Mouse (Mus musculus) E14TG2a.4 (cell line): ENCODE results near the gene 2700049A03Rik.

Experiments
- H3K27me3 ChIP-seq: 2 replicates; pipeline ENCODE4 v1.6.1; 2014; ENCODE audit warnings: low read length, control low read depth; ENCODE audit not compliant: insufficient read depth
- H3K36me3 ChIP-seq: 2 replicates; pipeline ENCODE4 v1.6.1; 2014; ENCODE audit warnings: low read length, control low read depth; ENCODE audit not compliant: insufficient read depth
- H3K4me1 ChIP-seq: replicated peaks from 2 replicates; pipeline ENCODE4 v1.6.1; 2014; ENCODE audit warnings: low read depth, low read length, control low read depth
- H3K4me3 ChIP-seq: replicated peaks from 2 replicates; pipeline ENCODE4 v1.5.1; 2014; ENCODE audit warnings: mild to moderate bottlenecking, low read length
- H3K9me3 ChIP-seq: 2 replicates; pipeline ENCODE4 v1.6.1; 2014; ENCODE audit warnings: low read length, control low read depth
- CTCF ChIP-seq: conservative IDR thresholded peaks from 2 replicates; pipeline ENCODE4 v1.5.1; 2014; ENCODE audit warnings: low read length
- NANOG ChIP-seq: IDR thresholded peaks from 2 replicates; pipeline ENCODE4 v1.6.1; 2014; ENCODE audit warnings: borderline replicate concordance, low read length, mixed read lengths
- POU5F1 ChIP-seq: IDR thresholded peaks from 2 replicates; pipeline ENCODE4 v1.6.1; 2014; ENCODE audit warnings: low read length, borderline replicate concordance

Gene 2700049A03Rik

GRCm38 (mm10) chr12:71264211-71264610 is 127.6 kb downstream of the 2700049A03Rik start:
- TF ChIP-seq CTCF (no peak), NANOG (no peak), POU5F1 (no peak)
- Histone ChIP-seq H3K4me3 (no peak overlapping the region), H3K4me1 (peaks cover 20% of the 10 kb centered on the region), H3K9me3 (peaks cover 17% of the 10 kb centered on the region), H3K36me3 (0 out of 2 replicates have a peak, but pooled peaks cover 5% of the 10 kb centered on the region), H3K27me3 (no peaks in the 10 kb centered on the region)

- Histone ChIP-seq H3K4me1 (peaks cover 35% of the 10 kb centered on the region), H3K9me3 (peaks cover 19% of the 10 kb centered on the region), H3K27me3 (no peaks in the 10 kb centered on the region), H3K36me3 (0 out of 2 replicates have a peak, but pooled peaks cover 5% of the 10 kb centered on the region), H3K4me3 (peak overlapping the region; percentile 43)
- no peak for TF ChIP-seq CTCF
- TF ChIP-seq NANOG: no peak
- no peak for TF ChIP-seq POU5F1
Observed at GRCm38 (mm10) chr12:71269367-71269766, 132.7 kb downstream of the 2700049A03Rik start.

GRCm38 (mm10) chr12:71271131-71271530 is 134.5 kb downstream of the 2700049A03Rik start:
- TF ChIP-seq POU5F1 (no peak), NANOG (no peak), CTCF (no peak)
- peaks cover 26% of the 10 kb centered on the region for H3K9me3 ChIP-seq

GRCm38 (mm10) chr12:71274519-71275237 is 138.0 kb downstream of the 2700049A03Rik start:
- no peaks in the 10 kb centered on the region for H3K36me3 ChIP-seq

More at GRCm38 (mm10) chr12:71271131-71271530, 134.5 kb downstream of the 2700049A03Rik start:
- H3K36me3 ChIP-seq: 0 out of 2 replicates have a peak, but pooled peaks cover 3% of the 10 kb centered on the region
- H3K4me1 ChIP-seq: peaks cover 35% of the 10 kb centered on the region
- no peak overlapping the region for H3K4me3 ChIP-seq
- no peaks in the 10 kb centered on the region for H3K27me3 ChIP-seq

GRCm38 (mm10) chr12:71275906-71276595 is 139.4 kb downstream of the 2700049A03Rik start:
- Histone ChIP-seq H3K4me3 (no peak overlapping the region), H3K9me3 (peaks cover 17% of the 10 kb centered on the region), H3K27me3 (no peaks in the 10 kb centered on the region), H3K4me1 (peaks cover 24% of the 10 kb centered on the region), H3K36me3 (no peaks in the 10 kb centered on the region)
- no peak for TF ChIP-seq POU5F1
- TF ChIP-seq NANOG: no peak
- no peak for TF ChIP-seq CTCF

More at GRCm38 (mm10) chr12:71274519-71275237, 138.0 kb downstream of the 2700049A03Rik start:
- H3K27me3 ChIP-seq: no peaks in the 10 kb centered on the region
- peaks cover 17% of the 10 kb centered on the region for H3K9me3 ChIP-seq
- H3K4me3 ChIP-seq: no peak overlapping the region
- TF ChIP-seq POU5F1 (no peak), NANOG (no peak), CTCF (peak; percentile 45)
- peaks cover 26% of the 10 kb centered on the region for H3K4me1 ChIP-seq

GRCm38 (mm10) chr12:71279521-71280262 is 143.0 kb downstream of the 2700049A03Rik start:
- no peaks in the 10 kb centered on the region for H3K36me3 ChIP-seq
- H3K4me3 ChIP-seq: no peak overlapping the region
- H3K27me3 ChIP-seq: no peaks in the 10 kb centered on the region
- peaks cover 22% of the 10 kb centered on the region for H3K4me1 ChIP-seq
- H3K9me3 ChIP-seq: peaks cover 12% of the 10 kb centered on the region
- no peak for TF ChIP-seq NANOG
- no peak for TF ChIP-seq CTCF
- no peak for TF ChIP-seq POU5F1

- Histone ChIP-seq H3K36me3 (no peaks in the 10 kb centered on the region), H3K4me1 (peaks cover 22% of the 10 kb centered on the region), H3K9me3 (no peaks in the 10 kb centered on the region), H3K4me3 (no peak overlapping the region), H3K27me3 (no peaks in the 10 kb centered on the region)
- TF ChIP-seq CTCF (no peak), POU5F1 (no peak), NANOG (no peak)
Observed at GRCm38 (mm10) chr12:71281201-71281768, 144.6 kb downstream of the 2700049A03Rik start.
